Mouse (Mus musculus) heart, postnatal 10 days (tissue): ENCODE measurements around the gene Tbc1d25. TPM values are rescaled to one million over a fixed set of nuclear protein-coding genes. Genes with fewer than 3 reads are reported as not detected.

Experiments
- DNase-seq, 2 experiments: peaks; one replicate each; pipeline ENCODE4 v3.0.0; 2021
- intact Hi-C: fragments of 180-260 bp; cut with DNase I; formaldehyde crosslinking; loops from one replicate; pipeline ENCODE4 v1.15.1; 2025
- total RNA-seq, 2 experiments: library from RNA; stranded (reverse); gene quantifications; 2 replicates each; pipeline ENCODE4 v1.2.3; 2021

Gene Tbc1d25
- 1 to 10 TPM; 6.0 to 6.5 TPM for total RNA-seq

DNA sequence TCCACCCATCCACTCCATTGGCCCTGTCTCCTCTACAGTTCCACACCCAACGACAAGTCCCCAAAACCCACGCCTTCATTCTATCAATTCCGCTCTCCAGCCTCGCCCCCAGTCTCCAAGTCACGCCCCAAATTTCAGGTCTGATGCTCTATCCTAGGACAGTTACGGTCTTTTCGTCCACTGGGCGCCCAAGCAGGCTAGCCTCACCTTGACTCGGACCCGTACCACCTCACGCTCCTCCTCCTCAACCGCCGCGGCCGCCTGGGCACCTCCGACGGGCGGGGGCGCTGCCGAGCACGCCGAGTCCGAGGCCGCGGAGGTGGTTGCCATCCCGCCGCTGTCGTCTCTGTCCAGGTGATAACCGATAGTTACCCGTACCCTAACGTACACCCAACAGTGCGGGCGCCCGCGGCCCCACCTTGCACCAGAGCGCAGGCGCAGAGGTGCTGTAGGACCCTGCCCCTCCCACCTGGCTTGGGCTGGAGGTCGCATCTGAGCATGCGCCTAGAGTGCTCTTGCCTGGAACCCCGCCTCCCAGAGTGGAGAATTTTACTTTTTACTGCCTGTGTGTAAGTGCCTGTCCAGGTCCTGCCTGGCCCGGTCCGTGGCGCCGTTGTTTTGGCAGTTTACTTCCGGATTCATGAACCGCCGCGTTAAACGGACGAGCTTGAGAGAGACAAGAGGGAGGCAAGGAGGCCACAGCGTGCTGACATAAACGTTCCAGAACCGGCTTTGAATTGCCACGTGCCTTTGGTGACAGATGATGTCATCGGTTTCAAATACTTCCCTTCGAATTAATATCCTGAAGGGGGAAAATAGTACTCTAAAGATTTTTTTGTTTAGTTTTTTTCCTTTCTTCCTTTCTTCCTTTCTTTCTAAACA, at the start of gene Tbc1d25:
TSS of gene Tbc1d25 (minus strand) at position 678 of the 882 bp plus-strand sequence.
- intact Hi-C loops, result no loop called here
- DNase-seq, result peak; percentile 87 to 89

DNA sequence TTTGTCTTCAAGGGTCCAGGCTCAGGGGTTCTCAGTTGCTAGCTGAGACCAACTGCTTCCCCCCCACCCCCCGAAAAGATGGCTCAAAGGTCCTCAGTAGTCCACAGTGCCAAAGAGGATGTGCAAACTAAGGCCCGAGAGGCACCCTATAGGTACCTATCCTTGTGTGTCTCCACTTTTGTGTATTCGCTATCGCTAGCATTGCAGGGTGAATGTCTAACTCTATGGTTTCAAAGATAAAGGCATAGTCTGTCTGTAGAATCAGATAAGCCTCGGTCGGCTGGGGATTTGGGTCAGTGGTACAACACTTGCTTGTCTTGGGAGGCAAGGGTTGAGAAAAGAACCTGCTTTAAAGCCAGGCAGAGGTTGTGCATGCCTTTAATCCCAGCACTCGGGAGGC, 47.5 kb upstream of the Tbc1d25 start:
- no peak for DNase-seq
- intact Hi-C loops, result no loop called here

DNA sequence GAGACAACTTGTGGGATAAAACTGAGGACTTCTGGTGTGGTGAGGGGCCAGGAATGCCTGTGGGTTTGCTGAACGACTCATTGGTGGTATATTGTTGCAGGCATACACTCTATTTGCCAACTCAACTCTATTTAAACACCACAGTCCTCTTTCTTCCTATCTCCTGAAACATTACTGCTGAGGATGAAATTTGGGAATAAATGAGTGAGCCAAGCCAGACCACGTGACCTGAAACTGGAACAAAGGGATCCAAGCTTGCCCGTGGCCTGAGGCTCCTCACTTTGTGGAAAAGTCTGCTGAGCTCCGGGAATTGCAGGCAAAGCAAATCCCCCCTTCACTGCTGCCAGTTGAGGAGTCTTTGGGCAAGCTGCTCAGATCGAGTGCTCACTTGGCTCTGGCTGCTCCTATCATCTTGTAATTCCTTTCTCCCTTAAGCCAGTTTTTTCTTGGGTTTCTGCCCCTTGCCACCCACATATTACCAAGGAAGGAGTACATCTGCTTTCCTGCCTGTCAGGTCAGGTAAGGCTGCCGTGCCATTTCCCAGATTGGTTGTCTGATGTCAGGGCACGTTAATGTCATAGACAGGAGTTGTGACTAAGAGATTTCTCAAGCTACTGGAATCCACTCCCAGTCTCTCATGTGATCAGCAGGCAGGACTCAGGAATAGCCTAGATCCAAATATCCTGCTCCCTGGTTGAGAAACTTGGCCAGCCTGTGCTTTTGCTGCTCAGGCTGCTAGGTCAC, 46.9 kb upstream of the Tbc1d25 start:
- DNase-seq, result peak; percentile 2 to 5
- intact Hi-C loops, result no loop called here

DNA sequence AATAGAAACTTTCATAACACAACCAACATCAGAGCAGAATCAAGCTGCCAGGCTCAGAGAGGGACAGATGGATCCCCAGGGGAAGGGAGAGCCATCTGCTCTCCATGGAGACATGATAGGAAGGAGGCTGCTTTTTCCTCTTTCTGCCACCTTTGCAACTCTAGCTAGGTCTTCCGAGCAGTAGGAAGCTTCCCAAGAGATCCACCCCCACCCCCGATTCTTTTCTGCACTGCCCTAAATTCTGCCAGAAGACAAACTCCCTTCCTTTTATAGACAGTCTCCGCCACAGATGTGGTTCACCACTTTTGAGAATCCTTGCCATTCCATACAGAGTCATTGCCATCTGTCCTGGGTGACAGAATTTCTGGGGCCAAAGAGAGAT, 46.3 kb upstream of the Tbc1d25 start:
- intact Hi-C loops, result no loop called here
- DNase-seq, result no peak

DNA sequence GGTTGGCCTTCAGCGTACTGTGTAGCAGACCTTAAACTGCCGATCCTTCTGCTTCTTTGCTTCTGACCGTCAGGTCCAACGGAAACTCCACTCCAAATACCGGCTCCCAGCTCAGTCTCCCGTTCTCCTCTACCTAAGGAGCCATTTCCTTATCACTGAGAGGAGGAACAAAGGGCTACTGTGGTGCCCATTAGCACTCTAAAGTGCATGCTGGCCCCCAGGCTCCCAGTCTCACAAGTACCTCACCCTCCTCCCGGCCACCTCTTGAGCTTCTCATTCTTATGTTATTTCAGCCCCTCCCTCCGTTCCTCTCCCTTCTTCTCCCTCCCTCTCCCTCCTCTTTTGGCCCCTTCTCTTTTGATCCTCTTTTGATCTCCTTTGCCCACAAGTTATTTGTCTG, 43.7 kb upstream of the Tbc1d25 start:
- intact Hi-C loops, result no loop called here

DNA sequence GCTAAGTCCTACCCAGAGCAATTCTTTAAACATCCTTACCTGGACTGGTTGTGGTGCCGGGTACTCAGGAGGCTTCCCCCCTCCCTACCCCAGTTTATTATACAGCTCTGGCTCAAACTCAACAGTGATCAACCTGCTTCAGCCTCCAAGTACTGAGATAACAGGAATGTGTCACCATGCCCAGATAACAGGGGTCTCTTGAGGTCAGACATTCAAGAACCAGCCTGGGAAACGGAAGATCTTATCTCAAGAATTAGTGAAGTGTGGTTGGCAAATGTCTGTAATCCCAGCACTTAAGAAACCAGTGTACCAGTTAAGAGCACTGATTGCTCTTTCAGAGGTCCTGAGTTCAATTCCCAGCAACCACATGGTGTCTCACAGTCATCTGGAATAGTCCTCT, 42.1 kb upstream of the Tbc1d25 start:
- intact Hi-C loops, result no loop called here

More for the DNA sequence above, 43.7 kb upstream of the Tbc1d25 start:
- DNase-seq, result no peak

DNA sequence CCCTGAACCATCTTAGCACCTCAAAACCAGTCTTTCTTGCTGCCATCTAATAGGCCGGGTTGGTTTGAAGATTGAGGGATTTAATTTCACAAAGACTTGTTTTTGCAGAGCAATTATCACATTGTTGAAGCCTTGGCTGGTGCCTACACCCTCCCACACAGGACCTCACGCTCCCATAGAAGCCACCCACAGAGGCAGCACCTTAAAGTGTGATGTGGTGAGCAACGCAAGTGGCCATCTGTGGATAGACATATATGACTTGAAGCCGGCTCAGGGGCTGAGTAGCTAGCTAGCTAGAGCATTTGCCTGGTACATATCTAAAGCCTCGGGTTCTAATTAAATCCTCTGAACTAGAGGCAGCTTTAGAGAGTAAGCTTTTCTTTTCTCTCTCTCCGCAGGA, 41.4 kb upstream of the Tbc1d25 start:
- intact Hi-C loops, result no loop called here
- DNase-seq, result no peak

More for the DNA sequence above, 42.1 kb upstream of the Tbc1d25 start:
- DNase-seq, result no peak

DNA sequence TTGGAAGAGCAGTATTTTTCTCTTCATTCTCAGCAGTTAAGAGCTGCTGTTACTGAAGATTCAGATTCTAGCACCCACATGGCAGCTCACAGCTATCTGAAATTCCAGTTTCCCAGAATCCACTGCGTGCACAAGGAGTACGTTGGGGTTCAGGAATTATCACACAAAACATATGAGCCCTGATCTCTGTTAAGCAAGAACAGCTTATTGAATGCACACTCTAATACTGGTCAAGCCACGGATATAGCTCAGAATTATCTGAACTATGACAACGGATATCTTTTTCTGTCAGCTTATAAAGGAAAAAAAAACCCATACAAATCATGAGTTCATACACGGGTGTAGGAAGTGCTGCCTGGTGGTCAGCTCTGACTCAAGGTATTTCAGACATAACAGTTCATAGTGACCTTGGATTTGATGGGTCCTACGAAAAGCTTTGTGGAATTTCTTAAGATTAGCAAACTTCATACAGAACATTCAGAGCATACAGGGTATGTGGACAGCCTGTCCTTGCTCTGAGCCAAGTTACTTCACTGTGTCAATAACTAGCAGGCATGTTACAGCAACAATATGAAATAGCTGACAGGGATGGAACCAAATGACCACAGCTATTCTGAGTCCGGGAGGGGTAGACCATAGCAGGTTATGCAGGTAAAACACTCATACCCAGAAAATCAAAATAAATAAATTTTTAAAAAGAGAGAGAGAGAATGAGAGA, 35.7 kb upstream of the Tbc1d25 start:
- DNase-seq, result no peak

DNA sequence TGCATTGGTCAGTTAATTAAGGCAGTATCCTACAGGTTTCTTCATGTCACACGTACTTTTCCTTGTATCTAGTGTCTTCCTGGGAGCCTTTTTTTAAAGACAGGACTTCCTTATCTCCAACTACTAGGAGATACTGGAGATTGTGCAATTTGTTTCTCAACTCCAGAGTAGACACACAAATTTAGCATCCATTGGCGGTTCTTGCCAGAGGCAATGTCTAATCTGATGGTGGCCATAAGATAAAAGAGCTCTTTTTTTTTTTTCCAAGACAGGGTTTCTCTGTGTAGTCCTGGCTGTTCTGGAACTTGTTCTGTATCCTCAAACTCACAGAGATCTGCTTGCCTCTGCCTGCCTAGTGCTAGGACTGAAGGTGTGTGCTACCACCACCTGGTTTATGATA, 33.7 kb upstream of the Tbc1d25 start:
- intact Hi-C loops, result loop anchor here (5.0 kb wide), 2 partner anchors 38 to 1747 kb away; no protein-coding TSS in a partner anchor
- no peak for DNase-seq

More for the DNA sequence above, 35.7 kb upstream of the Tbc1d25 start:
- intact Hi-C loops, result no loop called here

DNA sequence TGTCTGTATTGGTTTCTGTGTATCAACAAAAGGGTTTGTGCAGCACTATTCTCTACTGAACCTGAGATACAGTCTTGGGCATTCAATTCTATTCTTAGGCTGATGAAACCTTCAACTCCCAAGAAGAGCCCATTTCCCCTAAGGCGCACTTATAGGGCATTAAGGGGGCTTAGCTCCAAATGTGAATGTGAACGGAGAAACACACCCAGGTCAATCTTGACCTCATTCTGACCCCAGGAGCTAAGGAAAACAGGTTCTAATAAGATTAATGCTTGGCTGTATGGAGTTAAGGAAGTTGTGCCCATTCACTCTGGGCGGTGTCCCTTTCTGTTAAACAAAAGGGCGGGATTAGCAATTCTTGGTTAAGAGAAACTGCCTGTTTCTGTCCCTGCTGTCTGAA, 31.2 kb upstream of the Tbc1d25 start:
- DNase-seq, result no peak
- intact Hi-C loops, result loop anchor here (5.0 kb wide), 2 partner anchors 40 to 1745 kb away; no protein-coding TSS in a partner anchor

DNA sequence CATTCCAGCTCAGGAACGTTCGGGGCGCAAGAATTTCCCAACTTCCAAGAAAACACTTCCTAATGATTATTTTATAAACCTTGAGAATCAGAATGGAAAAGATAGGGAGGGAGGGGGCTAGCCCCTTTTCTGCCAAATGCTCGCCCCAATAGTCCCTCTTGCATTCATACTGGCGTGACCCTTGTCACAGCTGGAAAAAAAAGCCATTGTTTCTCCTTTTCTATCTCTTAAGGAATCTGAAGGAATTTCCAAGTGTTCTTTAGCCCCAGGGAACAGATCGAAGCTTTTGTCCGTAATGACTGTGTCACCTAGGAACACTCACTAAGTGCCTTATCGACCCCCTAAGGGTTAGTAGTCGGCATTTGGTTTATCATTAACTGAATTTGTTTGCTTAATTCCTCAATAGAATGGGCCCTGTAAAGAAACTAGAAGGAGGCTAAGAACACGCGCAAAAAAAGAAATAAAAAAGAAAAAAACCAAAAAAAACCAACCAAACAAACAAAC, 30.8 kb upstream of the Tbc1d25 start:
- intact Hi-C loops, result loop anchor here (5.0 kb wide), 2 partner anchors 41 to 1744 kb away; no protein-coding TSS in a partner anchor

DNA sequence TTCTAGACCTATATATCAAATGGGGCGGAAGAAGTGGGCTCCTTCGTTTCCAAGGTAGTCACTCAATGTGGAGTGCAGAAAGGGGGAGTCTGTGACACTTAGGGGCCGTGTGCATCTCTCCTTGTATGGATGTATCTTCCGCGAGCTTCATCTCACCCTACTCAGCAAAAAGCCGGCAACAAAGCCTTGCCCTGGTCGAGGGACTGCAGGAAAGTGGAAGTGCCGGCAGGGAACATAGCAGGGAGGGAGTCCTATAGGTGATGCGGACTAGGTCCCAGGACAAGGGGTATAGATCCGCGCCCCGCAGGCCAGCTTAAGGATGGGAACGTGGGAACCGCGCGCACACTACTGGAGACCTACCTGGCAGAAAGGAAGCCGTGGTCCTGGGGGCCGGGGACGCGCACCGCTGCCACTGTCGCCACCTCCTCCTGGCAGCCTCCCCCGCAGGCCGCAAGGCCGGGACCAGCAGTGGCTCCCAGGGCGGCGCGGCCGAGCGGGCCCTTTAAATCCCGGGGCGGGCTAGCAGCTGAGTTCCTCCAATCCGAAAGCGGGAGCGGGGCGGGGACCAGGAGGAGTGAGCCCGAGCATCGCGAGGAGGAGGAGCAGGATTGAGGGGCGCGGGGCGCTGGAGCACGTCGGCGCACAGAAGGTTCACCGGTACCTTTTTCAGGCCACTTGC, 30.2 kb upstream of the Tbc1d25 start, which contains the start of gene Porcn:
TSS of gene Porcn (minus strand) at position 511 of the 679 bp plus-strand sequence.
- DNase-seq, result peak; percentile 78 to 80
- intact Hi-C loops, result loop anchor here (5.0 kb wide), 2 partner anchors 41 to 1744 kb away; no protein-coding TSS in a partner anchor

More for the DNA sequence above, 30.8 kb upstream of the Tbc1d25 start:
- no peak for DNase-seq

DNA sequence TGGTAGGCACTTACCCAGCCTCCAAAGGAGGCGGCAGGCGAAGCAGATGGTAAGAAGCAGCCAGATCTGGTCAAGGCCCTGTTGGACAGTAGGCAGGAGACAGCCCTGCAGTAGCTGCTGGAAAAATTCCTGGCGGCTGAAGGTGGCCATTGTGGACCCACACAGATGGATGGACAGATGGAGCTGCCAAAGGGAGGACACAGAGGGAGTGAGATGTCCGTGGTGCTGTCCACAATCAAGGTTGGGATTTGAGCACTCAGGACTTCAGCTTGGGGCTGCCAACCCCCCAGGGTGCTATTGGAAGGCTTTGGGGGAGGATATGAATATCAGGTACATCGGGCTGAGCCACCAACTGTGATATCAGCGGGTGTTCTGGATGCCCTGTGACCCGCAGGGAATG, 29.6 kb upstream of the Tbc1d25 start:
- no peak for DNase-seq

DNA sequence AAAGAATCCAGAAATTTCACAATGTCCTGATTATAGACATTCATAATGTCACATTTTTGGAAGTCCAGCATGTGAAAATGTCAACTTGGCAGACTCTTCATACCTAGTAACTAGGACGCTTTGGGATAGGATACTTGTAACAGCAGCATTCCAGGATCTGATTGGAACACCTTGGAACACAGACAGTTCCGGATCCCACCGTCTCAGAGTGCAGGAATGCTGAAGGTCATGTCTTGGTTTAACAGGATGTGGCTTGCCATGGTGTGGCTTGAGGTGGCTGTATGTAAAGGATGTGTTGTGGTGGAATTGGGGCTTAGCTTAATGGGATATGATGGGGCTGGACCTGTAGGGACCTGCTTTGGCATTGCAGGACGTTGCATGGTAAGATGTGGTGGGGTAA, 29.1 kb upstream of the Tbc1d25 start:
- intact Hi-C loops, result loop anchor here (5.0 kb wide), 2 partner anchors 42 to 1743 kb away; no protein-coding TSS in a partner anchor
- DNase-seq, result no peak

More for the DNA sequence above, 29.6 kb upstream of the Tbc1d25 start:
- intact Hi-C loops, result loop anchor here (5.0 kb wide), 2 partner anchors 42 to 1743 kb away; no protein-coding TSS in a partner anchor

DNA sequence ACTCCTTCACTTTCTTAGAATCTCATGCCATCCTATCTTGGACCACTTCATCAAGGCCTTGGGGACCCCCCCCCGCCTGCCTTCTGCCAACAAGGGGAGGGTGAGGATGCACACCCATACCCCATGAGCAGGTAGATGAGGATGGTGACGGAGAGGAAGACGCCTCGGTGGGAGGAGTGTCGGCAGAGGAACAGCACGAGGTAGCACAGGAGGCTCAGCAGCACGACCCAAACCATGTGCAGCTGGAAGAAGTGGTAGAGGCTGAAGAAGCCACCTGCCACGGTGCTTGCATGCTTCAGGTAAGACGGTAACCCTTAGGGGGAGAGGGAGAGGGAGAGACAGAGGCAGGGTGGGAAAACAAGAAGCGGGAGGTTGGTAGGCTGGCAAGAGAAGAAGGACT, 28.1 kb upstream of the Tbc1d25 start:
- DNase-seq, result no peak
- intact Hi-C loops, result no loop called here

DNA sequence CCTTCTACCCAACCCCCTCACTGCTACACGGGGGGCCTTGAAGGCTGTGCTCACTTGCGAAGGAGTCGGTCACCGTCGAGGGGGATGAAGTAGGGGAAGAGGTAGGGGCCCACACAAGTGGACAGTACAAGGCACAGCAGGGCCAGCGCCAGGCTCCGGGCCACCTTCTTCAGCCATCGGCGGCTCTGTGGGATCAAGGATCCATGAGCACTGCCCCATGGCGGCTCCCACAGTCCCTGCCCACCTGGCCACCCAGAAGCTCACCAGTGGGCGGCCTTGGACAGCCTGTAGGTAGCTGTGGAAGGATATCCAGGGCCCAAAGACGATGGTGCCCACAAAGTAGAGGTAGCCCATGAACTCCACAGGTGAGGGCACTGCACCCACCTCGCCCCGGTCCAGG, 27.1 kb upstream of the Tbc1d25 start:
- intact Hi-C loops, result no loop called here
- no peak for DNase-seq

DNA sequence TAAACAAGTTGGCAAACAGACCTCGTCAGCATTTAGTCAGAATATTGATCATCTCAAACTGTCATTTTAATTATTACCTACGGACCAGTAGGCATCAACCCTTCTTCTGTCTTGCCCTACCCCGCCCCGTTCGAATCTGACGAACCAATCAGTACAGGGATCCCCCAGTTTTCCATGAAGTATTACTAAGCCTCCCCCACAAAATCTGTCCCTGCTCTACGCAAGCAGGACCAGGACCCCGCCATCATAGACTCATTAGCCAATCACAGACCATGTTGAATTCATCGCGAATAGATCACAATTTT, 17.4 kb upstream of the Tbc1d25 start, which contains the start of gene Ebp:
TSS of gene Ebp (minus strand) at position 94 of the 305 bp plus-strand sequence.
- intact Hi-C loops, result loop anchor here (5.0 kb wide), 1 partner anchor 59 kb away; the partner anchor contains the start of gene Ftsj1
- DNase-seq, result no peak

DNA sequence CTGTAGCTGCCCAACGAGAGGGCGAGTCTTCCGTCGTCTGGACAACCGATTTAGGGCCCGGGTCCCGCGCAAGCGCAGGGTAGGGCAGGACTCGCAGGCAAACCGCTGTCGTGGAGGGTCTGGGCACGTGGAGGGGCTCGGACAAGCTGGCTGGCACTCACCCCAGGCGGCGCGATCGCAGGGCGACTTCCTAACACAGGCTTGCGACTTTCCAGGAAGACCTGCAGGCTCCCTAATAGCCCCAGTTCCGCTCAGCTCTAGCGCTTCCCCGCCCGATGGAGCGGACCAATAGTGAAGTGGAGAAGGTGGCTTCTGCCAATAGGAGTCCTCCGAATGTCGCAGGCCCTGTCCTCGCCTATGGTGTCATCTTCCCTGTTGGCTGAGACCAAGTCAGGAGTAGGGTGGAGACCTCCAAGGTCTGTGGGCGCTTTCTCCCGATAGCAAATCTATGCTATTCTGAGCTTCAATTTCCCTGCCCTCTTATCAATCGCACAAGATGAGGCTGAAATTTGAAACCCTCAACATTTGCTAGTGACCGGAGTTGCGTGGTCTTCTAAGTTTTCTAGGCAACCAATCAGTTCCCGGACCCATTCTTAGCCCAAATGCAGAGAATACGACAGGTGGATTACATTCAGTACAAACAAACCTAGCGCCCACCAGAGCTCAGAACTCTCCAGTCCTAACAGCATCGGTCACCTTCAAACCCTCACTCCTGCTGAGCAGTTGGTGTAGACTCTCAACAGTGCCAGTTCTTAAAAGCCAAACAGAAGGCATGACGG, 16.8 kb upstream of the Tbc1d25 start:
- intact Hi-C loops, result loop anchor here (5.0 kb wide), 1 partner anchor 59 kb away; the partner anchor contains the start of gene Ftsj1
- DNase-seq, result peak; percentile 81 to 85

DNA sequence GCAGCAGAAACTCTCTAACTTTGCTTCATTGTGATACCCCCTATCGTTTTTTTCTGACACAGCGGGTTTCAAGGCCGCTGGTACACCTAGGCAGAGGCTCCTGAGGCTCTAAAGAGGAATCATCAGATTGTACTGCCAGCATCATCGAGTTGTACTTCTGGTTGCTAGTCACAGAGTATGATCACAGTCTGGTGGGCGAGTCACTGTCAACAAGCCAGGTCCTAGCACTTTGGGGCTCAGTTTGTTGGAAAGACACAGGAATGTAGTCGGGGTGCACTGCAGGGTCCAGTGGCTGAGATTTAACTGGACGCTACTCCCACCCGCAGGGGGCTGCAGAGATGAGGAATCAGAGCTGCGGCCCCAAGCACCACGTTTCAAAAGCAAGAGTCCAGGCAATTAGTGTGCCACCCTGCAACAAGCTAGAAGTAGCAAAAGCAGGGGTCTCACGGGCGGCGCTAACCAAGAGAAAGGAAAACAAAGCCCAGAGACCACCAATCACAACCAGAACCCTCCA, 16.2 kb upstream of the Tbc1d25 start:
- DNase-seq, result no peak
- intact Hi-C loops, result loop anchor here (5.0 kb wide), 1 partner anchor 60 kb away; the partner anchor contains the start of gene Ftsj1
